Mouse (Mus musculus): ENCODE results near the gene Pi4k2a. TPM values are rescaled to one million over a fixed set of nuclear protein-coding genes. Genes with fewer than 3 reads are reported as not detected.
"Not testable (repeated sequence)": the region's sequence is repeated elsewhere in the genome, so short reads cannot be mapped to it uniquely, and the experiment has no call there.

Pi4k2a gene
- polyA plus RNA-seq, 1 experiment from 2014 or later, result 13.2 TPM

GRCm38 (mm10) chr19:42075992-42076391 is 14.3 kb upstream of the Pi4k2a start:
- Histone ChIP-seq H3K9ac (ENCODE audit: low read length) (no peak overlapping the region), H3K4me3 (ENCODE audit: low read depth, low read length) (no peak overlapping the region), H3K4me2 (ENCODE audit: low read length) (no peak overlapping the region), H3K36me3 (ENCODE audit: control insufficient read depth, insufficient read depth, low read length) (peaks cover 34% of the 10 kb centered on the region), H3K27ac (ENCODE audit: low read depth, low read length) (no peak overlapping the region), H3K4me1 (ENCODE audit: control insufficient read depth, insufficient read depth, low read length) (no peaks in the 10 kb centered on the region), H3K9me3 (replicated peaks; ENCODE audit: control insufficient read depth, low read length) (no peaks in the 10 kb centered on the region), H3K27me3 (replicated peaks; ENCODE audit: control insufficient read depth, insufficient read depth, low read length) (no peaks in the 10 kb centered on the region)
- no peak for DNase-seq (ENCODE audit: low spot score)
- WGBS, result 91% methylated on average over 16 of the region's 16 CpGs
- ATAC-seq, result no peak

- Histone ChIP-seq H3K4me3 (ENCODE audit: low read depth, low read length) (no peak overlapping the region), H3K4me2 (ENCODE audit: low read length) (no peak overlapping the region), H3K27me3 (replicated peaks; ENCODE audit: control insufficient read depth, insufficient read depth, low read length) (no peaks in the 10 kb centered on the region), H3K9ac (ENCODE audit: low read length) (no peak overlapping the region), H3K4me1 (ENCODE audit: control insufficient read depth, insufficient read depth, low read length) (no peaks in the 10 kb centered on the region), H3K27ac (ENCODE audit: low read depth, low read length) (no peak overlapping the region), H3K36me3 (ENCODE audit: control insufficient read depth, insufficient read depth, low read length) (peaks cover 34% of the 10 kb centered on the region), H3K9me3 (replicated peaks; ENCODE audit: control insufficient read depth, low read length) (no peaks in the 10 kb centered on the region)
- DNase-seq (ENCODE audit: low spot score), result no peak
- 94% methylated on average over 8 of the region's 8 CpGs for WGBS
- ATAC-seq, result no peak
These were observed 11.7 kb upstream of the Pi4k2a start for GRCm38 (mm10) chr19:42078566-42078965.

DNA sequence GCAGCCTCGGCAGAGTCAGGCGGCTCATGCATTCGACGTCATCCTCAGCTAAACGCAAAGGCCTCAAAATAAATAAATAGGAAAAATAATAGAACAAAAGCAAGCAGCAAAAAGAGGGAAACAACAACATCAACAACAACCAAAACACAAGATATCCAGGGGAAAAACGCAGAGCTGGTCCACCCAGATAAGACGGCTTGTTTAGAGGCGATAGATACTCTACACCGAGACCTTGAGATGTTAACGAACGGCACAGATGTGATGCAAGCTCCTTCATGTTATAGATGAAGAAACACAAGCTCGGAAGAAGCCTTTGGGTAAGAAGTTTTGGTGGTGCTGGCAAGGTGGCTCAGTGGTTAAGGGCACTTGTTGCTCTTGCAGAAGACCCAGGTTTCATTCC is 11.3 kb upstream of the Pi4k2a start:
- no peaks in the 10 kb centered on the region for H3K27me3 ChIP-seq (replicated peaks; ENCODE audit: control insufficient read depth, insufficient read depth, low read length)
- H3K36me3 ChIP-seq (ENCODE audit: control insufficient read depth, insufficient read depth, low read length), result peaks cover 31% of the 10 kb centered on the region
- WGBS, result 94% methylated on average over 12 of the region's 12 CpGs
- DNase-seq (ENCODE audit: low spot score), result no peak
- ATAC-seq, result no peak
- no peaks in the 10 kb centered on the region for H3K9me3 ChIP-seq (replicated peaks; ENCODE audit: control insufficient read depth, low read length)
- no peak overlapping the region for H3K4me2 ChIP-seq (ENCODE audit: low read length)
- H3K9ac ChIP-seq (ENCODE audit: low read length), result no peak overlapping the region
- no peak overlapping the region for H3K27ac ChIP-seq (ENCODE audit: low read depth, low read length)
- no peak overlapping the region for H3K4me3 ChIP-seq (ENCODE audit: low read depth, low read length)
- no peaks in the 10 kb centered on the region for H3K4me1 ChIP-seq (ENCODE audit: control insufficient read depth, insufficient read depth, low read length)

GRCm38 (mm10) chr19:42079950-42080349 is 10.3 kb upstream of the Pi4k2a start:
- no peak for DNase-seq (ENCODE audit: low spot score)
- no peak for ATAC-seq
- Histone ChIP-seq H3K27me3 (replicated peaks; ENCODE audit: control insufficient read depth, insufficient read depth, low read length) (no peaks in the 10 kb centered on the region), H3K27ac (ENCODE audit: low read depth, low read length) (no peak overlapping the region), H3K4me3 (ENCODE audit: low read depth, low read length) (no peak overlapping the region), H3K4me1 (ENCODE audit: control insufficient read depth, insufficient read depth, low read length) (no peaks in the 10 kb centered on the region), H3K9me3 (replicated peaks; ENCODE audit: control insufficient read depth, low read length) (no peaks in the 10 kb centered on the region), H3K9ac (ENCODE audit: low read length) (no peak overlapping the region), H3K36me3 (ENCODE audit: control insufficient read depth, insufficient read depth, low read length) (peaks cover 22% of the 10 kb centered on the region), H3K4me2 (ENCODE audit: low read length) (no peak overlapping the region)
- WGBS, result 84% methylated on average over 5 of the region's 5 CpGs

- H3K4me2 ChIP-seq (ENCODE audit: low read length), result no peak overlapping the region
- H3K9me3 ChIP-seq (replicated peaks; ENCODE audit: control insufficient read depth, low read length), result no peaks in the 10 kb centered on the region
- DNase-seq (ENCODE audit: low spot score) (no peak), ATAC-seq (no peak)
- H3K36me3 ChIP-seq (ENCODE audit: control insufficient read depth, insufficient read depth, low read length), result peaks cover 16% of the 10 kb centered on the region
- no peak overlapping the region for H3K27ac ChIP-seq (ENCODE audit: low read depth, low read length)
- H3K4me1 ChIP-seq (ENCODE audit: control insufficient read depth, insufficient read depth, low read length), result 0 out of 2 replicates have a peak, but pooled peaks cover 1% of the 10 kb centered on the region
- H3K9ac ChIP-seq (ENCODE audit: low read length), result no peak overlapping the region
- 87% methylated on average over 11 of the region's 11 CpGs for WGBS
- H3K4me3 ChIP-seq (ENCODE audit: low read depth, low read length), result no peak overlapping the region
- no peaks in the 10 kb centered on the region for H3K27me3 ChIP-seq (replicated peaks; ENCODE audit: control insufficient read depth, insufficient read depth, low read length)
These were observed 9.8 kb upstream of the Pi4k2a start for GRCm38 (mm10) chr19:42080469-42080868.

GRCm38 (mm10) chr19:42081613-42082012 is 8.7 kb upstream of the Pi4k2a start:
- not testable (repeated sequence) for ATAC-seq; H3K9me3 ChIP-seq (replicated peaks; ENCODE audit: control insufficient read depth, low read length); H3K4me2 ChIP-seq (ENCODE audit: low read length); H3K27ac ChIP-seq (ENCODE audit: low read depth, low read length); H3K4me1 ChIP-seq (ENCODE audit: control insufficient read depth, insufficient read depth, low read length); H3K4me3 ChIP-seq (ENCODE audit: low read depth, low read length); H3K27me3 ChIP-seq (replicated peaks; ENCODE audit: control insufficient read depth, insufficient read depth, low read length); H3K36me3 ChIP-seq (ENCODE audit: control insufficient read depth, insufficient read depth, low read length); DNase-seq (ENCODE audit: low spot score); H3K9ac ChIP-seq (ENCODE audit: low read length)
- WGBS, result 94% methylated on average over 5 of the region's 5 CpGs

DNA sequence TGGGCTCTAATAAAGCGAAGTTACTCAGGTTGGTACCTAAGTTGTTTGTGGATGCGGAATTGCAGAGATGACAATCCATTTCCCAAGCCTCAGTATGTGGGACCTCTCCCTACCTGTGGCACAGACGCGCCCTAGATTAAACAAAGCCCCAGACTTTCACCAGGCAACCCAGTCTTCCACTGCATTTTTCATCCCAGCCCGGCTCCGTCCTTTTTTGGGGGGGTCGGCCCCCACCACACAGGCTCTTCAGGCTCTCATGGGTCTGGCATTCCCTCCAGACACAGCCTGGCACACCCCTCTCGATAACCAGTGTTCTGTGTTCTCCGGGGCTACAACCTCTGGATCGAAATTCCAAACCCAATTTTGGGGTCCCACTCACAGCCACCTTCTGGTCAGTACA is 4.6 kb upstream of the Pi4k2a start:
- H3K9ac ChIP-seq (ENCODE audit: low read length), result peak overlapping the region; percentile 80
- H3K4me1 ChIP-seq (ENCODE audit: control insufficient read depth, insufficient read depth, low read length), result peaks cover 12% of the 10 kb centered on the region; the same call in 1 of the 2 replicates
- H3K4me2 ChIP-seq (ENCODE audit: low read length), result peak overlapping the region; percentile 74
- no peak for DNase-seq (ENCODE audit: low spot score)
- peak overlapping the region; percentile 75 for H3K4me3 ChIP-seq (ENCODE audit: low read depth, low read length)
- peak overlapping the region; percentile 52; the same call in 1 of the 2 replicates for H3K27ac ChIP-seq (ENCODE audit: low read depth, low read length)
- no peaks in the 10 kb centered on the region for H3K9me3 ChIP-seq (replicated peaks; ENCODE audit: control insufficient read depth, low read length)
- WGBS, result 5% methylated on average over 10 of the region's 10 CpGs
- H3K27me3 ChIP-seq (replicated peaks; ENCODE audit: control insufficient read depth, insufficient read depth, low read length), result no peaks in the 10 kb centered on the region
- no peak; the same call in 1 of the 2 replicates for ATAC-seq
- no peaks in the 10 kb centered on the region for H3K36me3 ChIP-seq (ENCODE audit: control insufficient read depth, insufficient read depth, low read length)

DNA sequence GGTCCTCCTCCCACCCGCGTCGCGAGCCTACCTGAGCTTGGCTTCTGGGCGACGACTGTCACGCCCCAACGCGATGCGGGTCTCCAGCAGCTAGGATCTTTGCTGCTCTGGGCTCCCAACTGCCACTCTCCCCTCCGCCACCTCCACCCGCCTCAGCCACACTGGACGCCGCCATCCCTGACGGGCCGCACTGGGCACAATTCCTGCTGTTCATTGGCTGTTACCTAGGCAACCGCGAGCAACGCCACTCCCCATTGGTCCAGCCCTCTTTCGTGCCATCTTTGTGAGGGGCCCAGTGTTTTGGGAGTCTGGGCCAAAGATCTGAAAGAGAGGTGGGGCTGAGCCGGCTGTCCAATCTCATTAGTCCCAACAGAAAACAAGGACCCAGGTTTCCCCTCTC is 4.1 kb upstream of the Pi4k2a start, which contains the start of gene Morn4:
Morn4 (minus strand) TSS at position 192 of the 400 bp plus-strand sequence.
- Histone ChIP-seq H3K9me3 (replicated peaks; ENCODE audit: control insufficient read depth, low read length) (no peaks in the 10 kb centered on the region), H3K4me1 (ENCODE audit: control insufficient read depth, insufficient read depth, low read length) (peaks cover 15% of the 10 kb centered on the region), H3K4me3 (ENCODE audit: low read depth, low read length) (peak within 1 kb of the TSS; percentile 75), H3K4me2 (ENCODE audit: low read length) (peak within 1 kb of the TSS; percentile 74), H3K9ac (ENCODE audit: low read length) (peak within 1 kb of the TSS; percentile 80), H3K27me3 (replicated peaks; ENCODE audit: control insufficient read depth, insufficient read depth, low read length) (no peaks in the 10 kb centered on the region), H3K36me3 (ENCODE audit: control insufficient read depth, insufficient read depth, low read length) (no peaks in the 10 kb centered on the region), H3K27ac (ENCODE audit: low read depth, low read length) (peak within 1 kb of the TSS; percentile 52; the same call in 1 of the 2 replicates)
- peak; percentile 87 for ATAC-seq
- DNase-seq (ENCODE audit: low spot score), result peak; percentile 97
- WGBS, result 0% methylated on average over 21 of the region's 21 CpGs

- no peak overlapping the region for H3K9ac ChIP-seq (ENCODE audit: low read length)
- 26% methylated on average over 14 of the region's 14 CpGs for WGBS
- ATAC-seq, result no peak
- no peaks in the 10 kb centered on the region for H3K9me3 ChIP-seq (replicated peaks; ENCODE audit: control insufficient read depth, low read length)
- H3K4me3 ChIP-seq (ENCODE audit: low read depth, low read length), result no peak overlapping the region
- no peaks in the 10 kb centered on the region for H3K27me3 ChIP-seq (replicated peaks; ENCODE audit: control insufficient read depth, insufficient read depth, low read length)
- peaks cover 23% of the 10 kb centered on the region for H3K4me1 ChIP-seq (ENCODE audit: control insufficient read depth, insufficient read depth, low read length)
- 0 out of 2 replicates have a peak, but pooled peaks cover 6% of the 10 kb centered on the region for H3K36me3 ChIP-seq (ENCODE audit: control insufficient read depth, insufficient read depth, low read length)
- peak; percentile 52 for DNase-seq (ENCODE audit: low spot score)
- H3K27ac ChIP-seq (ENCODE audit: low read depth, low read length), result peak overlapping the region; percentile 22
- peak overlapping the region; percentile 62 for H3K4me2 ChIP-seq (ENCODE audit: low read length)
These were observed 1.0 kb upstream of the Pi4k2a start for GRCm38 (mm10) chr19:42089103-42089747.
